Mouse (Mus musculus): ENCODE measurements around the gene Polr2l.

DNA sequence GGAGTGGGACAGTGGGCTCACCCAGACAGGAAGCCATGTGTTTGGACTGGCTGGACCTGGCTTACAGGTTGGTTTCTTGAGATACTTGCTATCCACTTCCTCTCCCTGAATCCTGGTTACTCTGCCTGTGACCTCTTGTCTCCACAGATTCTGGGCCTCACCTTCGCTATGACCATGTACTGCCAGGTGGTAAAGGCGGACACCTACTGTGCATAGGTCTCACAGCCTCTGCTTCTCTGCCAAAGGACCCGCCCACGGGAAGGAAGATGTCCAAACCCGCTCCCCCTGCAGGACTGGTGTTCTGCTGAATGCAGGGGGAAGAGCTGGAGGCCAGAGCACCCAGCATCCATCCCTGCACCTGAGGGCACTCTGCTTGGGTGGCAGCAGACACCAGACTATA is 17.8 kb upstream of the Polr2l start:
- TF ChIP-seq EP300 (IDR thresholded peaks at IDR 0.05; ENCODE audit: low read depth) (no peak), CTCF (IDR thresholded peaks at IDR 0.05; ENCODE audit: low read depth) (no peak)
